Mouse (Mus musculus) neural tube, embryonic 14.5 days (tissue): ENCODE measurements at regions not wholly inside any gene's neighbourhood (a gene's known extent, or its start where the extent isn't known, plus 50 kb on each side); places are given as distances from the start of the nearest gene placed in this dataset.

Experiments
- ATAC-seq: fragments of 200-750 bp; cut with Nextera tagmentation; 2 replicates; pipeline ENCODE4 v1.8.0; 2017; ENCODE audit warnings: low read depth, mild to moderate bottlenecking, moderate TSS enrichment, moderate library complexity
- H3K27ac ChIP-seq: fragments of 300-500 bp; sonication (generic); 2 replicates; pipeline ENCODE4 v1.5.1; 2014; ENCODE audit warnings: low read depth, mild to moderate bottlenecking, control low read depth, low read length, moderate library complexity, mixed read lengths
- H3K27me3 ChIP-seq: fragments of 300-500 bp; sonication (generic); 2 replicates; pipeline ENCODE4 v1.6.1; 2014; ENCODE audit warnings: low read length; ENCODE audit not compliant: control insufficient read depth, insufficient read depth
- H3K36me3 ChIP-seq: fragments of 300-500 bp; sonication (generic); 2 replicates; pipeline ENCODE4 v1.6.1; 2014; ENCODE audit warnings: low read length, mixed read lengths; ENCODE audit not compliant: control insufficient read depth, insufficient read depth
- H3K4me1 ChIP-seq: fragments of 300-500 bp; sonication (generic); 2 replicates; pipeline ENCODE4 v1.6.1; 2014; ENCODE audit warnings: low read length; ENCODE audit not compliant: control insufficient read depth, insufficient read depth
- H3K4me2 ChIP-seq: fragments of 300-500 bp; sonication (generic); 2 replicates; pipeline ENCODE4 v1.6.1; 2014; ENCODE audit warnings: mild to moderate bottlenecking, low read depth, low read length, control low read depth
- H3K4me3 ChIP-seq: fragments of 300-500 bp; sonication (generic); 2 replicates; pipeline ENCODE4 v1.5.1; 2014; ENCODE audit warnings: low read depth, low read length, control low read depth, mixed read lengths
- H3K9ac ChIP-seq: fragments of 300-500 bp; sonication (generic); replicated peaks from 2 replicates; pipeline ENCODE4 v1.6.1; 2014; ENCODE audit warnings: low read depth, mild to moderate bottlenecking, control low read depth, low read length, mixed read lengths
- H3K9me3 ChIP-seq: fragments of 300-500 bp; sonication (generic); 2 replicates; pipeline ENCODE4 v1.6.1; 2016; ENCODE audit warnings: low read length; ENCODE audit not compliant: control insufficient read depth
- WGBS: fragments of 180-500 bp; shearing (Covaris S2); extraction: QIAGEN DNeasy Blood & Tissue Kit; methylation state at CpG from one replicate; pipeline ENCODE4 v1.1.7; 2014; 5-methylcytosine and 5-hydroxymethylcytosine counted together

DNA sequence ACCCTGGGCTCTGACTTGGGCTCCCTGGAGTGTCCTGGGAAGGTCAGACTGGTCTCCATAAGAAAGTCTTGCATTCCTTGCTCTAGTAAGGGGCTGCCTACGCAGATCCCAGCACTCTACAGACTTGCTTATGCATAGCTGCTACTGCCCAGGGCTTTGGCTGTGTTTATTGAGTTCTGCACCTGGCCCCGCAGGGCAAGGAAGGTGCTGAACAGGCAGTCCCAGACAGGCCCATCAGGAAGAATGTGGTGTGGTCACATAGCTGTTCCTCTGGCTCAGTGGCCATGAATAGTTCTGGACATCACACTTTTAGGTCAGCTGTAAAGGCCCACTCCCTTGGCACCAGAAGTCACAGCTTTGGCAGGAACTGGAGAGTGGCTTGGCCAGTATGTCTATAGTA, 70.6 kb downstream of the Cryaa start:
- Histone ChIP-seq H3K27me3 (no peaks in the 10 kb centered on the region), H3K9ac (no peak overlapping the region), H3K27ac (no peak overlapping the region), H3K4me1 (no peaks in the 10 kb centered on the region), H3K4me3 (no peak overlapping the region), H3K4me2 (no peak overlapping the region), H3K9me3 (no peaks in the 10 kb centered on the region), H3K36me3 (no peaks in the 10 kb centered on the region)
- no peak for ATAC-seq
- WGBS = 83% methylated on average over 2 of the region's 2 CpGs

DNA sequence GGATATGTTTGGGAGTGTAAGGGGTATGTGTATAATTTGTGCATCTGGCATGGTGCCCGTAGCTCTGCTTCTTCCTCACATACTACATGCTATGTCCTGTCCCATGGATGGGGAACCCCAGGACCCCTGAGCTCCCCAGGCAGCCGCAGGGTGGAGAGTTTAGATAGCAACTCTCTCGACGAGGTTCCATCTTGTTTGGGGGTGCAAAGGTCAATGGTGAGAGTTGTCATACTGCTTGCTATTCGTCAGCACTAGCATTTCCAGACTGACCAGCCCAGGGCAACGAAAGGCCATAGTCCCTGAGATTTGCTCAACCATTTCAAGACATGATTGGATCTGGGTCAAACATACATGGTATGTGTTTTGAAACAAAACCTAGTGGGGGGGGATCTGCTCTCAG, 71.4 kb downstream of the Cryaa start:
- H3K27me3 ChIP-seq = no peaks in the 10 kb centered on the region
- 79% methylated on average over 6 of the region's 6 CpGs for WGBS

DNA sequence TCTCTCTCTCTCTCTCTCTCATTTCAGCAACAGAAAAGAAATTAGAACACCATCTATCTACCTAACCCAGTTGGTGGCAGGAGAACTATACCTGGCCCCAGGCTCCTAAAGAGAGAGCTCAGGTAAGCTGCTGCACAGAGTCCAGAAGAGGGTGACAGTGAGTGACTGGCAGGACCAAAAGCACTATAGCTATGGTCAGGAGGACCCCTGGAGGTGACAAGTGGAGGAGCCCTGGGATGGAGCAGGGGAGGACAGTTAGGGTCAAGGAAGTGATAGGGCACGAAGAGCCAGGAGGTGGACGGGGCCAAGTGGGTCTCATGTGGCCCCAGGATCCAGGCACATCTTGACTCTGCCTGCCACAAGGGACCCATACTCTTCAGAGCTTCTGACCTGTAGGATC, 73.7 kb downstream of the Cryaa start:
- Histone ChIP-seq H3K36me3 (no peaks in the 10 kb centered on the region), H3K27ac (no peak overlapping the region), H3K4me2 (no peak overlapping the region), H3K9ac (no peak overlapping the region), H3K27me3 (no peaks in the 10 kb centered on the region), H3K4me3 (no peak overlapping the region), H3K9me3 (no peaks in the 10 kb centered on the region), H3K4me1 (no peaks in the 10 kb centered on the region)
- no peak for ATAC-seq
- 72% methylated on average over 2 of the region's 2 CpGs for WGBS

More for the DNA sequence above, 71.4 kb downstream of the Cryaa start:
- Histone ChIP-seq H3K9me3 (no peaks in the 10 kb centered on the region), H3K4me2 (no peak overlapping the region), H3K4me1 (no peaks in the 10 kb centered on the region), H3K4me3 (no peak overlapping the region), H3K9ac (no peak overlapping the region), H3K36me3 (no peaks in the 10 kb centered on the region), H3K27ac (no peak overlapping the region)
- ATAC-seq = no peak

DNA sequence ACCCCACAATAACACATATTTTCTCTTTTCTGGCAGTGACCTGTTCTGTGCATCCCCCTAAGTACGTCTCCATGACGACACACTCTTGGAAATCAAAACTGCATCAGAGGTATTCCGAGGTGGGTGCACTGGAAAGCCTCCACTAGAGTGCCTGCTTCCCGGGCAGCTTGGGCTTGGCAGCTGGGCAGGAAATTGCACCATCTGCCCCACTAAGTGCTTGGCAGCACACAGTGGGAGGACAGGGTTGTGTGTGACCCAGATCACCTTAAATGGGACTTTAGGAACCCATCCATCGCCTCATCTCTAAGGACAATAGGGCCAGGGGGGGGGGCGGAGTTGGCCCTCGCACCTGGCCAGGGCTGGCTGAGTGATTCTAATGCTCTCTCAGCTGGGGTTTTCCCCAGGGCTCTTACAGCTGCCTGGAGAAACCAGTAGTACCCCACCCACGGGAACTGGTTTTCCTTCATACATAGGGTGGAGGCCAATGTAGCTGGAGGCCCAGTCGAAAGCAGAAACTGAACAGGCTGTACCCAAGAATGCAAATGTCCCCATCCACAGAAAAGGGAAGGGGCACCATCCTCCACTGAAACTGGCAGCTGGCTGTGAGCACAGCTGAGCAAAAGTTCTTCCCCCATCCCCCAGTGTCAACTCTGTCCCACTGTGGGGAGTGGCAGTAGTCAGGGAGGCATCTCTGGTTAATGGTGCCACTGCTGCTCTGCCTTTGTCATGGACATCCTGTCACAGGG, 75.7 kb downstream of the Cryaa start:
- H3K9ac ChIP-seq = no peak overlapping the region
- H3K36me3 ChIP-seq = no peaks in the 10 kb centered on the region
- H3K9me3 ChIP-seq = no peaks in the 10 kb centered on the region
- H3K4me3 ChIP-seq = no peak overlapping the region
- H3K4me2 ChIP-seq = no peak overlapping the region
- no peak for ATAC-seq
- 61% methylated on average over 9 of the region's 9 CpGs for WGBS
- no peak overlapping the region for H3K27ac ChIP-seq
- no peaks in the 10 kb centered on the region for H3K4me1 ChIP-seq
- no peaks in the 10 kb centered on the region for H3K27me3 ChIP-seq

DNA sequence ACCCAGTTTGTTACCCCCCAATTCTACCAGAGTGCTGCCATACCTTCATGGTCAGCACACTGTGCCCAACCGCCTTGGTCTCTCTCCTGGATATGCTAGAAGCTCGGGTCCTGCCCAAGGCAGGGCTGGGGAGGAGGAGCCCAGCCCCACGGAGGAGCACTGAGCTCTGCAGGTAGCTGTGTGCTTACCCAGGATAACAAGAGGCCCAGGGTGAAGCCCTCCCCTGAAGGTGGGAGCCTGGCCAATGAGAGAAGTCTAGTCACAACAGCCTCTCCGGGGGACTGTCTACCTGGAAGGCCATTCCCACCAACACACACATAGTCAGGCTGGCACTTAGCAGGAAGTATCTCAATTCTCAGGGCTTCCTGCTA, 76.2 kb downstream of the Cryaa start:
- WGBS = 46% methylated on average over 4 of the region's 4 CpGs
- Histone ChIP-seq H3K4me3 (no peak overlapping the region), H3K9me3 (no peaks in the 10 kb centered on the region), H3K27me3 (no peaks in the 10 kb centered on the region), H3K9ac (no peak overlapping the region), H3K36me3 (no peaks in the 10 kb centered on the region), H3K27ac (no peak overlapping the region), H3K4me1 (no peaks in the 10 kb centered on the region), H3K4me2 (no peak overlapping the region)
- no peak for ATAC-seq

DNA sequence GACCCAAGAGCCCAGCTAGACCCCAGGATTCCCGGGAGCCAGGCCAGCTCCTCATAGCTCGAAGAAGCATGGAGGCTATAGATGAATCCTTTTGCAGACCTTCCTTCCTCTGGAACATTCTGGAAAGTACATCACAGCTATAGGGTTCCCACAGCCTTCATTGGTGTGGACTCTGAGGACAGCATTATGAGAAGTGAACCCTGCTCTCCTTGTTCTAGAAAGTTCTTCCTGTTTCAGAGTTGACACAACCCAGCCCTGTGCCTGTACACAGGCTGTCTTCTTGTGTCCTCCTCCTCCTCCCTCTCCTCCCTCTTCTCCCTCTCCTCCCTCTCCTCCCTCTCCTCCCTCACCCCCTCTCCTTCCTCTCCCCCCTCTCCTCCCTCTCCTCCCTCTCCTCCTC, 82.9 kb downstream of the Cryaa start:
- WGBS = 87% methylated on average over 2 of the region's 2 CpGs
- Histone ChIP-seq H3K9me3 (no peaks in the 10 kb centered on the region), H3K27ac (no peak overlapping the region), H3K36me3 (no peaks in the 10 kb centered on the region), H3K4me2 (no peak overlapping the region), H3K9ac (no peak overlapping the region), H3K4me3 (no peak overlapping the region), H3K27me3 (no peaks in the 10 kb centered on the region), H3K4me1 (0 out of 2 replicates have a peak, but pooled peaks cover under 1% of the 10 kb centered on the region)
- ATAC-seq = no peak

DNA sequence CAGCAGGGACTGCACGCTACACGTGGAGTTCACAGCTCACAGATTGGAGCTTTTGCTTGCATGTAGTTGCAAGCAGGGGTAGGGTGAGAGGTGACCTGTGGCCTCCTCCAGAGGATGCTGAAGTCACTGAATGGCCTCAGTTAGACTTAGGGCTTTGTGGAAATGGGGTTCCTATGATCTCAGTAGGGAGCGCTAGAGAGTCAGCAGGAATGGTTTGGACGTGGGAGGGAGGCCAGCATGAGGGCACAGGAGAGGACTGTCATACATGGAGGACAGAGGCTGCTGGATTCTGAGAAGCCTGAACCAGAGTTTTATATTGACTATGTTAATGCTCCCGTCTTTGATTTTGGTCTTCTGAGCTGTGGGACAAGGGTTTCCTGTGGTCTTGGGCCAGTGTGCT, 85.5 kb downstream of the Cryaa start:
- H3K4me2 ChIP-seq = no peak overlapping the region
- no peaks in the 10 kb centered on the region for H3K9me3 ChIP-seq
- H3K4me1 ChIP-seq = peaks cover 17% of the 10 kb centered on the region
- H3K4me3 ChIP-seq = no peak overlapping the region
- WGBS = 54% methylated on average over 5 of the region's 5 CpGs
- ATAC-seq = no peak
- no peak overlapping the region for H3K9ac ChIP-seq
- no peaks in the 10 kb centered on the region for H3K36me3 ChIP-seq
- H3K27me3 ChIP-seq = no peaks in the 10 kb centered on the region
- no peak overlapping the region for H3K27ac ChIP-seq

DNA sequence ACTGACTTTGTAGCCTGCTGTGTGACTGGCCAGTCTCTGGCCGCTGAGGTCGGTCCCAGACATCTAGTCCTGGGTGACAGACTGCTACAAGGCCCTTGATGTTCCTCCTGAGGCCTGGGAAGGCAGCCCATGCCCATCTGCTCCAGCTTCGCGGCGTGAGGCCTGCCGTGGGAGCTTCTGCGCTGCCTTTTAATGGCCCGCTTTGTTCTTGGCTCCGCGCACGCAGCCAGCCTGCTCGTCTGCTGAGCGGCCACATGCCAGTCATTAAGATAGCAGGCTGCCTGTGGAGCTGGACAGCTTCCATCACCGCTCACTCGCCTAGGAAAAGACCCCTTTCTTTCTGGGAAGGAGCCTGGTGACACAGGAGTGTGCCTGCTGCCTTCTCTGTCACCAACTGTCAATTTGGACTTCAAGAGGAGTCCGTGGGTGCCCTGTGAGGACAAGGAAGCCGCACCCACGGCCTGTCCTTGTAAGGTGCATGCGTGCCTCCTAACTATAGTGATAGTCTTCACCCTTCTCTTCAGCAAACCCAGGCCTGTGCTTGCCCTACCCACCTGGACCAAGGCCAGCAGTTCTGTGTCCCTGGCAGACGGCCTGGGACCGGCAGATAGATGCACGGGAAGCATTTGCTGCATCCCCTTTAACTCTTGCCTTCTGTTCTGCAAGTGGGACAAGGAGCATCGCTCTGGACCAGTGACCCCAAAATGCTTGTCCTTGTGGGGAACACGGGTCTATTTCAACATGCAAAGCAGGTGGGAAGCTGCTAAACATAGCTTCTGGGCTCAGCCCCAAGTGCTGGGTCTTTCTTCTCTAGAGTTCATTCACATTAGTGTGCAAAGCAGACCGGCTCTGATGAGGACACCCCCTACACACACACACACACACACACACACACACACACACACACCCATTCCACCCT, 88.6 kb downstream of the Sik1 start:
- no peaks in the 10 kb centered on the region for H3K36me3 ChIP-seq
- no peak overlapping the region for H3K4me3 ChIP-seq
- 18% methylated on average over 25 of the region's 25 CpGs for WGBS
- peaks cover 17% of the 10 kb centered on the region for H3K4me1 ChIP-seq
- ATAC-seq = peak; percentile 92
- H3K9me3 ChIP-seq = no peaks in the 10 kb centered on the region
- peak overlapping the region; percentile 47 for H3K9ac ChIP-seq
- peak overlapping the region; percentile 11; the same call in 1 of the 2 replicates for H3K4me2 ChIP-seq
- no peaks in the 10 kb centered on the region for H3K27me3 ChIP-seq
- peak overlapping the region; percentile 95 for H3K27ac ChIP-seq

DNA sequence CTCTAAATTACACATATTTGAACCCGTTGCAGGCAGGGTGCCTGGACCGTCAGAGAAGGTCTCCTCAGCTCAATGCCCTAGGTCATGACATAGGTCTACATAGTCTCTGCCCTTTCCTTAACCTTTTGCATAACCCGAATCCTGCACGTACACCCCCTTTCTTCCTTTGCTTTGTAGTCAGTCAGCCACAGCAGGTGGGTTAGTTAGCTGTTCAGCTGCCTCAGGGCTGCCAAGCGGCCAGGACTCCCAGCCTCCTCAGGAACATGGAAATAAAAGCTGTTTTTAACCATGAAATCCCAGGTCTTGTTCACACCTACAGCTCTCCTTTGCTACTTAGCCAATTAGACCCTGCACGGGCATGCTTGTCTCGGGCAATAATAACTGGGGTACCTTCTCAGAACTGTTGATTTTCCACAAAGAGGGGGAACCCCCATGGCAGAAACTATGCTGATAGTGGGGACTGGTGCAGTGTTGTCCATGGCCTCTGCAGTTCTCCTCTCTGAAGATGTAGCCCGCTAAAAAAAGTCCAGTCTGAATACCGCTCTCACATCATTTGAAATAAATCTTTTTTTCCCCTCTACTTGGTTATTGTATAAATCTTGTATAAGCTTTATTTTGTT, 83.3 kb downstream of the Sik1 start:
- H3K4me1 ChIP-seq = peaks cover 6% of the 10 kb centered on the region
- WGBS = 52% methylated on average over 9 of the region's 9 CpGs
- H3K27me3 ChIP-seq = no peaks in the 10 kb centered on the region
- H3K4me2 ChIP-seq = no peak overlapping the region
- H3K4me3 ChIP-seq = no peak overlapping the region
- no peak overlapping the region for H3K27ac ChIP-seq
- H3K36me3 ChIP-seq = no peaks in the 10 kb centered on the region
- no peak for ATAC-seq
- H3K9ac ChIP-seq = no peak overlapping the region
- no peaks in the 10 kb centered on the region for H3K9me3 ChIP-seq
